Mouse (Mus musculus): Measurements from ENCODE around the gene Dip2b. TPM values are rescaled to one million over a fixed set of nuclear protein-coding genes. Genes with fewer than 3 reads are reported as not detected.

Dip2b gene
- polyA plus RNA-seq, 1 experiment: 21.4 TPM

DNA sequence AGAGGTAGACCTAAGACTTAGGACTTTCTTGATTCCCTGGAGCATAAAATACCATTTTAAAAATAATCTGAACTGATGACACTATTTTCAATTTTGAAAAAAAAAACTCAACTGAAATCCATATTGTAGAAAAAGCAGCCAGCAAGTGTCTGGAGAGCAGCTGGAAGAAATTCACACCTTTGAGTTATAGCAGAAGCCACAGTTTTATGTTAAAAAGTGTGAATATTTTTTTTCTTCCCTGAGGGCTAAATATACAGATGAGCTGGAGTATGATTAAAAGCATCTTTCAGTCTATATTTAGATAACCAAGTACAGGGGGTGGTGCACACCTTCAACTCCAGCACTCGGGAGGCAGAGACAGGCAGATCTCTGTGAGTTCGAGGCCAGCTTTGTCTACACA lies 8.6 kb upstream of the Dip2b start:
- no peak overlapping the region for H3K27ac ChIP-seq (ENCODE audit: insufficient read depth, low read length)
- H3K9ac ChIP-seq (ENCODE audit: low read depth, poor library complexity, severe bottlenecking): no peak overlapping the region
- TF ChIP-seq CTCF (IDR thresholded peaks at IDR 0.05; ENCODE audit: low read depth, low read length) (no peak), POLR2A (IDR thresholded peaks at IDR 0.05; ENCODE audit: insufficient read depth, low read length) (no peak), EP300 (IDR thresholded peaks at IDR 0.05; ENCODE audit: insufficient read depth, low read depth, low read length) (no peak)

DNA sequence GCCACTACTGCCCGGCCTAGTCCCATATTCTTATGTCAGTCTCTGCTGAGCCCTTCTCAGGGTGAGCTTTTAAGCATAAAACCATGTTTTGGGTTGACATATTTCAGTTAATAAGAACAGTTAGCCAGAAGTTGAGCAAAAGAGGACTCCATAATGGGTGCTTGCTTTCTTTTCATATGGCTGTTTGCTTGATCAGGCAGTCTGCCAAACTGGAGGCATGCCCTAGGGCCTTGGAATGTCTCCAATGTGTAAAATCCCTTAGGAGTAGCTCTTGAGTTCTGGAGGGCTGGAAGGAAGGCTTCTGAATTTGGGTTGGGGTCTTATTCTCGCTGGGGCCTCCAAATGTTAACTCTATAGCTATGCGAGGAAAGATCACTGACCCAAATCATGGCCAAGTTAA lies 5.9 kb upstream of the Dip2b start:
- H3K4me3 ChIP-seq (ENCODE audit: low read depth, low read length): no peak overlapping the region
- TF ChIP-seq POLR2A (IDR thresholded peaks at IDR 0.05; ENCODE audit: insufficient read depth, low read length) (no peak), CTCF (IDR thresholded peaks at IDR 0.05; ENCODE audit: low read depth, low read length) (no peak), EP300 (IDR thresholded peaks at IDR 0.05; ENCODE audit: insufficient read depth, low read depth, low read length) (no peak)
- no peak overlapping the region for H3K27ac ChIP-seq (ENCODE audit: insufficient read depth, low read length)
- H3K9me3 ChIP-seq (replicated peaks; ENCODE audit: control insufficient read depth, insufficient read depth, low read length, poor library complexity, severe bottlenecking): peaks cover 3% of the 10 kb centered on the region; the same call in 1 of the 2 replicates
- H3K36me3 ChIP-seq (ENCODE audit: control insufficient read depth, insufficient read depth, low read length, poor library complexity, severe bottlenecking): no peaks in the 10 kb centered on the region
- peaks cover 2% of the 10 kb centered on the region for H3K4me1 ChIP-seq (ENCODE audit: control insufficient read depth, insufficient read depth, low read length)
- no peaks in the 10 kb centered on the region for H3K27me3 ChIP-seq (ENCODE audit: control insufficient read depth, insufficient read depth, low read length, poor library complexity, severe bottlenecking)
- H3K9ac ChIP-seq (ENCODE audit: low read depth, poor library complexity, severe bottlenecking): no peak overlapping the region

More for the DNA sequence above, 8.6 kb upstream of the Dip2b start:
- Histone ChIP-seq H3K4me1 (ENCODE audit: control insufficient read depth, insufficient read depth, low read length) (peaks cover 2% of the 10 kb centered on the region), H3K36me3 (ENCODE audit: control insufficient read depth, insufficient read depth, low read length, poor library complexity, severe bottlenecking) (no peaks in the 10 kb centered on the region), H3K9me3 (replicated peaks; ENCODE audit: control insufficient read depth, insufficient read depth, low read length, poor library complexity, severe bottlenecking) (peaks cover 3% of the 10 kb centered on the region; the same call in 1 of the 2 replicates), H3K4me3 (ENCODE audit: low read depth, low read length) (no peak overlapping the region), H3K27me3 (ENCODE audit: control insufficient read depth, insufficient read depth, low read length, poor library complexity, severe bottlenecking) (no peaks in the 10 kb centered on the region)

DNA sequence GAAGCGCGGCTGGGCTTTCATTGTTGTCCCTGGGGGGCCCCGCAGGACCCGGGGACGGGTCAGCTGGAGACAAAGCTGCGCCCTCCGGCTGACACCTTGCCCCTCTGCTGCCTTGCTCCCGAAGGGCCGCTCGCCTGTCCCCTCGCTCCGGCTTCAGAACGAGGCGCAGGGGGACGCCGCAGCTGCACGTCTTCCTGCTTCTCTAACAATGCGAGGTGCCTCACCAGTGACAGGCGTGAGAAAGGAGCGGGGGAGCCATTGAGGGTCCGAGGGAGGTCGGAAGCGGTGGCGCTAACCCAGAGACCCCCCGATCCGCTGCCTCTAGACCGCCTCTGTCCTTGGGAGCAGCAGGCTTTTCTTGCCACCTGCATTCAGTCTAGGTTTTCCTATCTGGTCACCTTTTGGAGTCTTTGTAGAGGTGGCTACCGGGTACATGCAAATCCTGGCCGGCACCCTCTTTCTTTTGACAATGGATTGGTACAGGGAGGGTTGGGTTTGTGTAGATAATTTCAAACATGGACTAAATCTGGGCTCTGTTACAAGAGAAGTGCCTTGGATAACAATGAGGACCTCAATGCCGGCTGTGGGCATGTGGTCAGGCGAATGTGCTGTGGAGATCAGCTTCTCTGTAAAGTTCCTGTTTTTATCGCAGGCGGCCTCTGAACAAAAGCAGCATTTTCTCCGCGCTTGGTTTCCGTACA lies 687 bp downstream of the Dip2b start:
- peak overlapping the region; percentile 84 for H3K9ac ChIP-seq (ENCODE audit: low read depth, poor library complexity, severe bottlenecking)
- H3K27me3 ChIP-seq (ENCODE audit: control insufficient read depth, insufficient read depth, low read length, poor library complexity, severe bottlenecking): no peaks in the 10 kb centered on the region
- H3K9me3 ChIP-seq (replicated peaks; ENCODE audit: control insufficient read depth, insufficient read depth, low read length, poor library complexity, severe bottlenecking): no peaks in the 10 kb centered on the region
- peaks cover 6% of the 10 kb centered on the region for H3K4me1 ChIP-seq (ENCODE audit: control insufficient read depth, insufficient read depth, low read length)
- TF ChIP-seq EP300 (IDR thresholded peaks at IDR 0.05; ENCODE audit: insufficient read depth, low read depth, low read length): no peak
- TF ChIP-seq CTCF (IDR thresholded peaks at IDR 0.05; ENCODE audit: low read depth, low read length): no peak
- no peak for TF ChIP-seq POLR2A (IDR thresholded peaks at IDR 0.05; ENCODE audit: insufficient read depth, low read length)
- no peak overlapping the region for H3K27ac ChIP-seq (ENCODE audit: insufficient read depth, low read length)
- peak overlapping the region; percentile 85 for H3K4me3 ChIP-seq (ENCODE audit: low read depth, low read length)
- no peaks in the 10 kb centered on the region for H3K36me3 ChIP-seq (ENCODE audit: control insufficient read depth, insufficient read depth, low read length, poor library complexity, severe bottlenecking)

DNA sequence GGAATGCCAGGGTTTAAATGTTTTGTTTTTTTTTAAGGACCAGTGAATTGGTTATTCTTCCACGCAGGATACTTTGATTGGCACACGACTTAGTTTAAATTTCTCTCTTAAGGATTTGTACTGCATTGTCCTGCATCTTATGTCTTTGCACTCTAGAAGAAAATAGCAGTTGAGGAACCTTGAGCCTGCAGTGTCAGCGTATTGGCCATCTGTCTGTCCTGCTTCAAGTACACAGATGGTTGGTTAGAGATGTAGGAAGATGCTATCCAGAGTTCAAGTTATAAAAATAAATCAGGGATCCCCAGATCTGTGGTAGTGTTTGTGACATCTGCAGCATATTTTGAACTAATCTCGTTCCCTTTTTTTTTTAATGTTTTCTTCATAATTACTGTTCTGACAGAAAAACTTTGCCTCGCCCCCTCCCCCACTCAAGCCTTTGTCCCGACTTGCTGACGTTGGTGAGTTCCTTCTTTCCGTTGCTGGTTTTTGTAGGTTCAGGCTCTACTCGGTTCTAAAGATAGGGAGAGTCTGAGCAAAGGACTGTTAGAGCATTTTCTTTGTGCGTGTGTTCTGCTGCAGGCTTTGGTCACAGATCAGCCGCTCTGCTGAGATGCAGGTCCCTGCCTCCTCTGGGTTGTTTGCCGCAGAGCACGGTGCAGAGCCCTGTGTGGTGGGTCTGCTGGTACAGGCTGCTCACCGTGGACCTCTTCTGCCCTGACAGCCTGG lies 2.2 kb downstream of the Dip2b start:
- TF ChIP-seq CTCF (IDR thresholded peaks at IDR 0.05; ENCODE audit: low read depth, low read length) (no peak), POLR2A (IDR thresholded peaks at IDR 0.05; ENCODE audit: insufficient read depth, low read length) (no peak), EP300 (IDR thresholded peaks at IDR 0.05; ENCODE audit: insufficient read depth, low read depth, low read length) (no peak)
- peaks cover 4% of the 10 kb centered on the region for H3K4me1 ChIP-seq (ENCODE audit: control insufficient read depth, insufficient read depth, low read length)
- H3K9ac ChIP-seq (ENCODE audit: low read depth, poor library complexity, severe bottlenecking): no peak overlapping the region
- H3K4me3 ChIP-seq (ENCODE audit: low read depth, low read length): no peak overlapping the region
- H3K36me3 ChIP-seq (ENCODE audit: control insufficient read depth, insufficient read depth, low read length, poor library complexity, severe bottlenecking): no peaks in the 10 kb centered on the region
- H3K9me3 ChIP-seq (replicated peaks; ENCODE audit: control insufficient read depth, insufficient read depth, low read length, poor library complexity, severe bottlenecking): no peaks in the 10 kb centered on the region
- H3K27me3 ChIP-seq (ENCODE audit: control insufficient read depth, insufficient read depth, low read length, poor library complexity, severe bottlenecking): no peaks in the 10 kb centered on the region
- H3K27ac ChIP-seq (ENCODE audit: insufficient read depth, low read length): no peak overlapping the region

DNA sequence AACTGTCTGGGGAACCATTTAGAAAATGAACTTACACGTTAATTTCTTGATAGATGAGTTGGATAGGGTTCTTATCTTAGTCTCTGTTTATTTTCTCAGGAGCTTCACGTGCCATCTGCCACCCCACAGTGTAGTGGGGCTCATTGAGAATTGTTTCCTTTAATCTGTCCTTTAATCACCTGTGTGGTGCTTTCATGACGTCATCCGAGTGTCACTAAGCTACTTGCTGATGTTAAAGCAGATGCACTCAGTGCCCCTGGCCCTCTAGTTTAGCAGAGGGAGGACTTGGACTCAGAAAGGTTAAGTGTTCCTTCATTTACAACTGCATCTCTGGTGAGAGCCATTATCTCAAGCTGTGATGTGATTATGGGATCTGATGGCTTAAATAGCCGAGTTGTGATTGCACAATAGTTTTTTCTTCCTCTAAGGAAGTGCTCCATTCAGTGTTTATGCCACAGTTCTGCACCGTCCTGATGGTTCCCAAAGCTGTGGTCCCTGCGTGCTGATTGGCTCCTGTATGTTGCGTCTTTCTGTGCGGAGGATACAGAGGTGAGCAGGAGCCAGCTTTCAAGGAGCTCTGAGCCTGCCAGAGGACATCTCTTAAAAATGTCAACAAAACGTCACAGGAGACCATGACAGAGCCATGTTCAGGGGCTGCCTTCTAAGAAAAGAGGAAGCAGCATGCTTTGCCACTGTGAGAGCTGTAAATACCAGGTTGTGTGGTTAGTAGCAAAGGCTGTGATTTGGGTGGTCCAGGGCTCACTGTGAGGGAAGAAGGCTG lies 3.0 kb downstream of the Dip2b start:
- H3K36me3 ChIP-seq (ENCODE audit: control insufficient read depth, insufficient read depth, low read length, poor library complexity, severe bottlenecking): no peaks in the 10 kb centered on the region
- H3K9ac ChIP-seq (ENCODE audit: low read depth, poor library complexity, severe bottlenecking): no peak overlapping the region
- TF ChIP-seq CTCF (IDR thresholded peaks at IDR 0.05; ENCODE audit: low read depth, low read length): no peak
- TF ChIP-seq POLR2A (IDR thresholded peaks at IDR 0.05; ENCODE audit: insufficient read depth, low read length): no peak
- no peak for TF ChIP-seq EP300 (IDR thresholded peaks at IDR 0.05; ENCODE audit: insufficient read depth, low read depth, low read length)
- 0 out of 2 replicates have a peak overlapping the region, but pooled peaks have one; percentile 3 for H3K4me3 ChIP-seq (ENCODE audit: low read depth, low read length)
- peaks cover 4% of the 10 kb centered on the region for H3K4me1 ChIP-seq (ENCODE audit: control insufficient read depth, insufficient read depth, low read length)
- H3K27ac ChIP-seq (ENCODE audit: insufficient read depth, low read length): no peak overlapping the region
- H3K9me3 ChIP-seq (replicated peaks; ENCODE audit: control insufficient read depth, insufficient read depth, low read length, poor library complexity, severe bottlenecking): no peaks in the 10 kb centered on the region
- no peaks in the 10 kb centered on the region for H3K27me3 ChIP-seq (ENCODE audit: control insufficient read depth, insufficient read depth, low read length, poor library complexity, severe bottlenecking)

Measured in ES-Bruce4 (cell line).